Mouse (Mus musculus): Measurements from ENCODE around the gene Hist3h2a.

Gene Hist3h2a

DNA sequence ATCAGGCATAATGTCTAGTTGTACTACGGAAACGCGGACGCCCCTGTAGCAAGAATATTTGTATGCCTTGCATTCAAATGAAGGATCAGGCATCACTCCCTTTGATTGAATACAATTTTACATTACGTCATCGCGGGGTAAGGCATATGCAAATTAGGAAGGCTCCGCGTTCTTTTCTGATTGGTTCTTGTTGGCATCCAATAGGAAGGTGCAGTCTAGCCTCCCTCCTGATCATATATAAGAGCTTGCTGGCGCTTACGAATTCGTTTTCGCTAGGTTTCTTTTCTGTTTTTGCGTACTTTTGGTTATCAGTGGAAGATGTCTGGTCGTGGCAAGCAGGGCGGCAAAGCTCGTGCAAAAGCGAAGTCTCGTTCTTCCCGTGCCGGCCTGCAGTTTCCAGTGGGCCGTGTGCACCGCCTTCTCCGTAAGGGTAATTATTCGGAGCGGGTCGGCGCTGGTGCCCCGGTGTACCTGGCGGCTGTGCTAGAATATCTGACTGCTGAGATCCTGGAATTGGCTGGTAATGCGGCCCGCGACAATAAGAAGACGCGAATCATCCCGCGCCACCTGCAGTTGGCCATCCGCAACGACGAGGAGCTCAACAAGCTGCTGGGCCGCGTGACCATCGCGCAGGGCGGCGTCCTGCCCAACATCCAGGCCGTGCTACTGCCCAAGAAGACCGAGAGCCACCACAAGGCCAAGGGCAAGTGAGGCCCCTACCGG is at the start of gene Hist3h2a, which contains the start of gene Trim17:
TSS of gene Hist3h2a (plus strand) at position 266 of the 723 bp plus-strand sequence.
TSS of gene Trim17 (plus strand) at position 266 of the 723 bp plus-strand sequence.
- peak; percentile 88 to 93 for DNase-seq

DNA sequence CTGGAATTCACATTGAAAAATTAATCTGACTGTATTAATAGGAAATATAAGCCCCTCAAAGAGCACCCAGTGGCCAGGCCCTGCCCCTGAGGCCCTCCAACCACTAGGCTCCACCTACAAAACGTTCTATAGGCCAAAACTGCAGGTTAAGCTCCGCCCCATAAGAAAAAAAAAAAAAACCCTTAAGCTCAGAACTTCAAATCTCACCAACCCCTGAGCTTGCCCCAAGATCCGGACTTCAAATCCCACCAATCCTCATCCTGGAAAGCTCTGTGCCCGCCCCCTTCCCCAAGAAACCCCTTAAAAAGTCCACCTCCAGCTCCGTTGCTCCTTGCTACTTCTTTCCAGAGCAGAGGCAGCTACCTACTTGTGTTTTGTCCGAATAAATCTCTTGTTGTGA is 49.6 kb upstream of the Hist3h2a start:
- peak in 1 of 2 experiments; percentile 29 for DNase-seq

DNA sequence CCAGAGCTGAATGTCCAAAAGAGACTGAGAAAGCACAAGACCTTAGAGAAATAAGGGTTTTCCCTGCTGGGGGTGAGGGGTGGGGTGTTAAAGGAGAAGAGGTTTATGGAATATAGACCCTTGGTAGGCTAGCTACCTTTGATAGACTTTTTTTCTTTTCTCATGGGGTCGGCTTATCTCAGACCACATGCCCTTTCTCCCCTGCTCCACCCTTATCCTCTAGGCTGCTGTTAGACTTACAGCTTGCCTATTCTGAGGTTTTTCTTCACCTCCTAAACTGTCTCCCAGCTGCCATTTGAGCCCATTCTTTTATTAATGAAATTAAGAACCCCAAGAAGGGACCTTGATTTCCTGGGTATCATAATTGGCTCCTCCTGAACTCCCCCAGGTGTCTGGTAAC is 40.7 kb upstream of the Hist3h2a start:
- no peak for DNase-seq

DNA sequence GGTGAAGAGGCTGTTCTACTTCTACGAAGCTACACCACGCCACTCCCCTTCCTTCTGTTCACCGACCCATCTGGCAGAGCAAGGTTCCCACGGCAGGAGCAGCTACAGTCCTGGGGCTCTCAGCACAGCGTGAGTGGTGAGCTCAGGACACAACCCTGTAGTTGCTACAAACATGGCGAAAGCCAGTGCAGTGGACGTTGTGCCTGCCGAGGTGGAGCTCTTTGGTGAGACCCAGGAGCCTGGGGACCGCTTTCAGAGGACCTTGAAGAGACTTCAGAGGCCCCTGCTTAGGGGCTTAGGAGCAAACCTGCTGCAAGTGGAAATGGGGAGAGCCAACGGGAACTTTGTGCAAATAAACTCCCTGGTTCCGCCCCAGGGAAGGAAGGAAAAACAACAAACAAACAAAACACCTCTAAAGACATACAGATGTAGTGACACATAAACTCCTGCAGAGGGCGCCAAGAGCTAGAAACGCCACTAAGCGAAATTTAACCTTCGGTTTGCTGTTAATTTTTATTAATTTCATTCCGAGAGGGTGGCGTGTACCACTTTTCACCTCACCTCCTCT is 39.9 kb upstream of the Hist3h2a start:
- DNase-seq = peak in 1 of 2 experiments; percentile 23

DNA sequence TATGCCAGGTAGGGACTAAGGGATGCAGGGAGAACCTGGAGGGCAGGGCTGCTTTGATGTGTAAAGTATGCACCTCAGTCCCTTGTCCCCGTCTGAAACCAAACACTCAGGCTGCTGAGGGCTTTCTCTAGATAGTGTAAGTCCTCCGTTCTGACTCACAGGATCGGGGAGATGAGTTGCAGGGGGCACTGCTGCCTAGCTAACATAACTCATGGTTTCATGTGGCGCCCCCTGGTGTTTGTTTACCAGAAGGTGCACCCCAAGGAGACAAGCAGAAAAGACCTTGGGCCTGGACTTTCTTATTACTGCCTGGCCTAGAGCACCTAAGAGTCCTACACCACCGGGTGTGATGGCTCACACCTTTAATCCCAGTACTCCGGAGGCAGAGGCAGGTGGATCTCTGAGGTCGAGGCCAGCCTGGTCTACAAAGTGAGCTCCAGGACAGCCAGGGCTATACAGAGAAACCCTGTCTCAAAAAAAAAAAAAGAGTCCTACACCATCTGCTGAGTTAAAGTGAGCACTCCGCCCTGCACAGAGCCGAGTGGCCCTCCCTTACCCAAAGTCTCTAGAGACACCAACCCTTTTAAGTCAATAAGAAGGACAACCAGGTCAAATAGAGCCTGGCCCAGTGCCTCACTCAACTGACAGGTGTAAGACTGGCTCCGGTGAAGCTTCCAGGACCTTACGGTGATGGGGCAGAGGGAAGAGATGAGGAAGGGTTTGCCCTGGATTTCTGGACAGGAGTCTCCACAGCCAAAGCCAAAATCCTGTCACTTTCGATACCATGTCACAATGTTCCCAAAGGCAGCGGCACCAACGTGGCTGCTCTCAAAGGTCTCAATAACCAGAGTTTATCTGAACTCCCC is 37.4 kb upstream of the Hist3h2a start:
- DNase-seq = peak in 1 of 2 experiments; percentile 51

DNA sequence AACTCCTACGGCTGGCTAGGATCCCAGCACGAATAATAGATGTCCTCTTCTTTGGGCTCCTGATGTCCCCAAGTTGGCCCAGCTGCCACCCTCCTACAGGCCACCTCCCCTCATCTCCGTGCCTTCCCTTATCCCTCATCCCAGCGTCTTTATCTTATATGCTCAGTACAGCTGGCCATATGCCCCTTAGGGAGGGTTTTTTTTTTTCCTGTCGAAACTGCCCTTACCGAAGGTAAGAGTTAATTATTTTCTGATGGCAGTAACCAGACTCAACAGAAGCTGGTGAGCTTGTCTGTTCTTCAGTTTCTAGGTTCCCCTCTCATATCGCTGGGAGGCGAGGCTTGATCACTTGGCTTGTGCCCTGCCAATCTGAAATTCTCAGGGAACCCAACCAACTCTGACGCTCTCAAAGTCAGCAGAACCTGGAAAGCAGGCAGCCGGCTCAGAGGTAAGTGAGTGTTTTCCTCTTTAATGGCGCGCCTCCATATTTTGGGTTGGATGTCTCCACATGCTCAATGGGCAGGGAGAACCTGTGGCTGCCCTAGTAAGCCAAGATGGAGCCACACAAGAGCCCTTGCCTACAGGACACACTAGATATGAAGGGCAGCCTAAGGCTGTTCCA is 36.6 kb upstream of the Hist3h2a start, which contains the start of gene Btnl10:
TSS of gene Btnl10 (plus strand) at position 164 of the 622 bp plus-strand sequence.
- no peak for DNase-seq

DNA sequence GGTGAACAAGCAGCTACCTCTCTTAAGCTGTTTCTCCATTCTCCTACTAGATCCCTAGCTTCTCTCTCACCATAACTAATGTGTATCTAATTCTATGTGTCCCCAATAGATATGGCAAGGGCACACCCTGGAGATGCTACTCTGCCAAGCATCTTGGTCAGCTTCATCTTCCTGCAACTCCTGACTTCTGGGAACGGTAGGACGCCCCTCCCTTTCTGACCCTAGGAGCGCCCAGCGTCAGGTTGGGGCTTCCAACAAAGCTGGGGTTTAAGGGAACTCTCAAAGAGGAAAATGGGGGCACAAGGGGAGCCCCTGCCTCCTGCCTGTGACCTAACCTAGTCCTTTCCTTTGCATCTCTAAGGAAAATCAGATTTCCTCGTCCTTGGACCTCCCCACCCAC is 35.7 kb upstream of the Hist3h2a start:
- no peak for DNase-seq

DNA sequence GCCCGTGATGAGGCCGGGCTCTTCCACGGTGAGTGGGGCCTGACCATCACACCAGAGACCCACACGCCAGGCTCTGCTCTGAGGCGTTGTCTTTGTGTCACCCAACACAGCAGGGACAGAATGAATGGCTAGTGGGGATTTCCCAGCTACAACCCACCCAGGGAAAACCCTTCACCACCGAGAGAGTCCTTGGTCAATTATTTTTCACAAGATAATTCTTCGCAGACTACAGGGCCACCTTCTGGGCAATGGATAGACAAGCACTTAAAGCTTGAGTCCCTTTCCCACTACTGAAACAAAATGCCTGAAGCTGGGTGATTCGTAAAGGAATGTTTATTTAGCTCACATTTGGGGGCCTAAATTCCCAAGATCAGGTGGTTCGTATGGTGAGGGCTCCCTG is 32.1 kb upstream of the Hist3h2a start:
- DNase-seq = no peak

DNA sequence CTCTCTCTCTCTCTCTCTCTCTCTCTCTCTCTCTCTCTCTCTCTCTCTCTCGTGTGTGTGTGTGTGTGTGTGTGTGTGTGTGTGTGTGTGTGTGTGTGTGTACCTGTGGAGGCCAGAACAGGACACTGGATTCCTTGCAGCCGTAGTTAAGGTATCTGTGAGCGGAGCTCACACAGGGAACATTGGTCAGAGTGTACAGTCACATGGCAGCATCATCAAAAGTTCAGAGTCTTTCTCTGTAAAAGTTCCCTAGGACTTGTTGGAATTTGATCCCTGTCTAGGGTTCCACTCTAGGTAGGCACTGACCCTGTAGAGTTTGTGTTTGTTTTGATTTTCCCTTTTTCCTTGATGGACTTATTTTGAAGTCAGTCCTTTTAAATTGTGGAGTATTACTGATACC is 27.8 kb upstream of the Hist3h2a start:
- DNase-seq = no peak

DNA sequence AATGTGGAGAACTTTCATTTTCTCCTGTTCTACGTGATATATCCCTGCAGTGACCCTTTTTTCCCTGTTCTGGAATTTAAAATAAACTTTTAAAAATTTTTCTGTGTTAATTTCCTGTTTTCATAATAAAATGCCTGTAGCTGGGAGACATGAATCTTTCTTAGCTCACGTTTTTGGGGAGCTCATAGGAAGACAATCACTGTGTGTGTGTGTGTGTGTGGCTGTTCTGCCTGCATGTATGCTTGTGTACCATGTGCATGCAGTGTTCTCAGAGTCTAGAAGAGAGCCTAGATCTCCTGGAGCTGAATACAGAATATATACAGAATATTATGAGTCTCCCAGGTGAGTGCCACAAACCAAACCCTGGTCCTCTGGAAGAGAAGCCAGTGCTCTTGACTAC is 27.4 kb upstream of the Hist3h2a start:
- no peak for DNase-seq

DNA sequence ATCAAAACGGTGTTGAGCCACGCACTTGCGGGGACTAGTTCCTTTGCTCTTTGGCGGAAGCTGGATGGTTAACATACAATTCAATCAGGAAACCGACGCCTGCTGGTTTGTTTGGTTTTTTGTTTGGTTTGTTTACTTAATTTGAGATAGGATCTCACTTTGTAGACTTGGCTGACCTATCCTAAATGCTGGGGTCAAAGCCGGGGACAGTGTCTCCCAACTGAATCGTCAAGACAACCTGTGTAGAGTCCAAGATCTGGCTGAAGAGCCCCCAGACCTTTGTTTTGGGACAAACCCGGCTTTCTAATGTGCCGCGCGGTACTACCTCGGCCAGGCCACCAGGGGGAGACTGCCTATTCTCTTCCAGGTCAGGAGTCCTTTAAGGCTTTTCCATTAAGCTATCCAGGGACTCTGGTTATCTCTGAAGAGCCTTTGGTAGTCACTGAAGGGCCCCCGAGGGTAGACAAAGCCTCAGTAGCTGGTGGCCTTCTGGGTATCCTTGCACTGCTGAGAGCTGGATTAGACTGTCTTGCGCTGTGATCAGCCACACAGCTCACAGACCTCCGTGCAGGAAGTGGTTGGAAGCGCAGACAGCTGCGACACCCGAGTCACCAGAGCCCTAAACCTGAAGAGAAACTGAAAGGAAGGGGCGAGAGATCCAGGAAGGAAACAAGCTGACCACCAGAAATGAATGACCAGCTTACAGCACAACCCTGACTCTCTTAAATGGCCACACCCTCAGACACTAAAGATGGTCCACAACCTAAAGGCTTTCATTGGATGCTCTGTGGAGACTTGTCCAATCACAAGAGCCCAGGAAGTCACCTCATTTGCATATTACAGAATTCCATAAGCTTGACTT is 26.5 kb upstream of the Hist3h2a start:
- DNase-seq = peak; percentile 49 to 62

DNA sequence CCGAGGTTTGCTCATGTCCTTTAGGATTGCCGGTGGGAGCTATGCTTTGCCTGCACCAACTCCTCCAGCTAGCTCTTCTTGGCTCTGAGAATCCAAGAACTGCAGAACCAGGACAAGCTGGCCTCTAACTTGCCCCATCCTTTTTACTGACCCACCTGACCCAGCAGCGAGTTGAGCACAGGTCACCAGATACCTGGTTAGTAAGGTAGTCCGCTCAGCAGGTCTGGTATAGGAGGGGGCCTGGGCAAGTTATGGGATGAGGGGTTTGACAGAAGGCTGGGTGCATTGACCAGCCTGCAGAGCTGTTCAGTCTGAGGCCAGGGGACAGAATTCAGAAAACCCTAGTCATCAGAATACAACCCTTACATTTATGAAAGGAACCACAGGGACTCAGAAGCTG is 25.4 kb upstream of the Hist3h2a start:
- DNase-seq = no peak

DNA sequence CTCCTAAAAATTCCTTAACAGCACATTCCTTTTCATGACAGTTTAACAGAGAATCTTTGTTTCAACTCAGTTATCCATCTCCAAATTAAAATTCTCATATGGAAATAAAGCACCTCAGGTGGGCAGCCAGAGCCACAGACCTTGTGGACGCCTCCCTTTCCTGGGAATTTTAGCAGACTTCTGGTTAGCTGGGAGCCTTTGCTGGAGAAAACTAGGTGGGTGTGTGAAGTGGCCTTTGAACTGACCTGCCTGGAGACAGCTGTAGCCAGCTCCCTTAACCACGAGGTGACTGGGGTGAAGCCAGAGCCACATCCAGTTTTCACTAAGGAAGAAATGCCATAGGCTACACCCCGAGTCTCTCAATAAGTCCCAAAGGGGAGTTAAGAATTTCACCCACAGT is 24.8 kb upstream of the Hist3h2a start:
- DNase-seq = no peak

DNA sequence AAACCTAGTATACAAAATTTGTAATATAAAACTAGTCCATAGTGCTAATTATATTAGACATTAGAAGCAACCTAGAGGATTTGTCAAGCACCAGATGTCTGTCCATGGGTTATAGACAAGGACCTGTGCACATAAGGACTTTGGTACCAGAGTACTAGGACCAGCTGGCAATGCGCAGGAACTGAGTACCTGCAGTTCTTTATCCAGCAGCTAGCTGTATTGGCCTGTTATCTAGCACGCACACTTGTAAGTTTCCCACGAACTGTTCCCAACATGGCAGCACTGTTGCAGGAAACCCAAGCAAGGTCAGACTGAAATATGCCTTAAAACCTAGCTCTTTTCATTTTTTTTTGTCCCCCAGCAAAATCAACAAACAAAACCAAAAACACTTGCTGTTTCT is 24.2 kb upstream of the Hist3h2a start:
- no peak for DNase-seq

DNA sequence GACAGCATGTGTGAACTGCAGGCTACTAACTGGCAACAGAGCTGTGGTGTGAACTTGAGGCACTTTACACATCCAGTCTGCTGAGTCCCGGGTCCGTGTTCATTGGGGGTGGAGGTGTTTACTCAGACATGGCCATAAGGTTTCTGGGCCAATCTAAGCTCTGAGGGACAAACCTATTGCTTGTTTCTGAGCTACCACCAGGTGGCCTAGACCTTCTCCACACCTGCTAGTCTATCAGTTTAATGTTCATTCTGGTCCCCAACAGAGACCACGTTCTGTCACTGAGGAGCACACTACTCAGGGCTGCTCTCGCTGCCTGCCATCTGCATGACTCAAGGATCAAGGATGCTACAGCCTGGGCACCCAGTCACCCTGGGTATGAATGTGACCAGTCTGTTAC is 22.9 kb upstream of the Hist3h2a start:
- DNase-seq = no peak

DNA sequence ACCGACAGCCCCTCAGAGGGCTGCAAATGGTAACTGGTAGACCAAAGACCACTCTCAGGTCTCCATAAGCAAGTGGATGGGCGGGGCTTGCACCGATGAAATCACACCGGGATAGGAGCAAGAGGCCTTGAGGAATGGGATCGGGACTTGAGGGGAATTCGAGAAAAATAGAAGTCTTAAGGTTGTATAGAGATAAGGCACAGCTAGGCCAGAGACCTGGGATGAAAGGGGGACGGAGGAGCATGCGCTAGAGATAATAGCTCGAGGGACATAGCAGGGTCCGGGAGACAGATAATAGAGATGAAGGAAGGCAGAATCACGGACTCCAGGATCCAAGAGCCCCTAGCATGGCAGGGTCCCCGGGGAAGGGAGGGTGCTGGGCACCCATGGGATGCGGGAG is 16.6 kb upstream of the Hist3h2a start:
- no peak for DNase-seq

DNA sequence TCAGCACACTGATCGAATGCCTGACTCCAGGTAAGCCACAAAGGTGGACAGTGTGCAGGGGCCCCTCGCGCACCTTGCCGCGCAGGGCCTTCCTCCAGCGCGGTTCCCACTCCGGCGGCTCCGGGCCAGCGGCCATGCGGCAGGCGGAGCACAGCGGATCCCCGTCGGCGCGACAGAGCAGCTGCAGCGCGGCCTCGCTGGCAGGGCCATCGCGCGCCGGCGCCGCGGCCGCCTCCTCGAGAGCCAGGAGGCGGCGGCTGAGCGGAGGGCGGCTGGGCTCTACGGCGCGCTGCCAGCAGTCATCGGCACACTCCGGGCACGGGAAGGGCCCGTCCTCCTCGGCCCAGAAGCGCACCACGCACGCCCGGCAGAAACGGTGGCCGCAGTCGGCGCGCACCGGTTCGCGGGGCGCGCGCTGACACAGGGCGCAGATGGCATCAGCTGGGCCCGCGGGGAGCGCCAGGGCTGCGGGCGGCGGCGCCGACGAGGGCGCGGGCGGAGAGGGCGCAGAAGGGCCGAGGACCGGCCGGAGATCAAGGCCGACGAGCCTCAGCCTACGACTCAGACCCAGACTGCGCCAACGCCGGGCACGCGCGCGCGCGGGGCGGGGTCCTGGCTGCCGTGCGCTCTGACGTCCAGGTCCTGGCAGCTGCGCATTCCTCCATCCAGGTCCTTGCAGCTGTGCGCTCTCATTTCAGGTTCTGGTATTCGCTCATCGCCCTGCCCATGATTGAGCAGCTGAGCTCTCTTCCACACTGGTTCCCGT is 16.0 kb upstream of the Hist3h2a start, which contains the start of gene Rnf187:
TSS of gene Rnf187 (minus strand) at position 595 of the 766 bp plus-strand sequence.
- DNase-seq = peak; percentile 92

DNA sequence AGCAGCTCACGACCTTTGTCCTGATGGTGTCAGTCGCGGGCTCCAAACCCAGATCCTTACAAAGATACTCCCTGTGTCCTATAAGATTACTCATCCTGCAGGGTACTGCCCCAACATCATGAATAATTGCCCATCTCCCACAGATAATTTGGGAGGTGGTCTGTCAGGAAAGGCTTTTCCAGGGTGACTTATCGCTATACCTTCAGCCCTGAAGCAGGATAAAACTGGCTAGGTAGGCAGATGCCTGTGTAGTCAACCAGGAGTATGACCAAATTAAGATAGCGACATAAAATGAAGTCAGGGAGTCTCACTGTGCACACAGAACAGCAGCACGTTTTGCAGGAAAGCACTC is 15.4 kb upstream of the Hist3h2a start:
- no peak for DNase-seq

DNA sequence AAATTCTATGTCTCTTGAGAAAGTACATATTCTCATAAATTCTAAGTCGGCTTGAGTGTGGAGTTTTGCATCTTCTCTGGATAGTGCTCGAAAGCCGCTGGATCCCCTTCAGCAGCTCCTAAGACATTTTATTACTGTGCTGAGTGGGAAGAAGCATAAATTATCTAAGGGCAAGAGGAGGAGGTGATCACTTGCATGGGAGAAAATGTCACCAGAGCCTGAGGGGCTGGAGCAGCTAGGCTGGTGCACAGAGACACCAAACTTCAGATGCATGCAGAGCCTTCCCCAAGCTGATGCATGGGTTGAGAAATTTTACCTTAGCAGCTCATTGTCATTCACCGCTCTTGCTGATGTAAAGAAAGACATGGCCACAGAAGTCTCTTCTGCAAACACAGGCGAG is 10.3 kb upstream of the Hist3h2a start:
- no peak for DNase-seq

DNA sequence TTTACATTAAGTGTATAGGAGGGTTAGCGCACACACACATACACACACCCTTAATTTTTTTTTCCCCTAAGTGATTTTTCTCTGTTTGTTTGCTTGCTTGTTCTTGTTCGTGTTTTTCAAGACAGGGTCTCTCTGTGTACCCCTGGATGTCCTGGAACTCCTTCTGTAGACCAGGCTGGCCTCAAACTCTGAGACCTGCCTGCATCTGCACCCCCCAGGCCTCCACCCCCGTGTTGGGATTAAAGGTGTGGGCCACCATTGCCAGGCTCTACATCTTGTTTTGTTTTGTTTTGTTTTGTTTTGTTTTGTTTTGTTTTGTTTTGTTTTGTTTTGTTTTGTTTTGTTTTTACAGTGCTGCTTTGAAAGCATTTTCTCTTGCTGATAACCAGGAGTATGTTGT is 7.2 kb upstream of the Hist3h2a start:
- DNase-seq = no peak

DNA sequence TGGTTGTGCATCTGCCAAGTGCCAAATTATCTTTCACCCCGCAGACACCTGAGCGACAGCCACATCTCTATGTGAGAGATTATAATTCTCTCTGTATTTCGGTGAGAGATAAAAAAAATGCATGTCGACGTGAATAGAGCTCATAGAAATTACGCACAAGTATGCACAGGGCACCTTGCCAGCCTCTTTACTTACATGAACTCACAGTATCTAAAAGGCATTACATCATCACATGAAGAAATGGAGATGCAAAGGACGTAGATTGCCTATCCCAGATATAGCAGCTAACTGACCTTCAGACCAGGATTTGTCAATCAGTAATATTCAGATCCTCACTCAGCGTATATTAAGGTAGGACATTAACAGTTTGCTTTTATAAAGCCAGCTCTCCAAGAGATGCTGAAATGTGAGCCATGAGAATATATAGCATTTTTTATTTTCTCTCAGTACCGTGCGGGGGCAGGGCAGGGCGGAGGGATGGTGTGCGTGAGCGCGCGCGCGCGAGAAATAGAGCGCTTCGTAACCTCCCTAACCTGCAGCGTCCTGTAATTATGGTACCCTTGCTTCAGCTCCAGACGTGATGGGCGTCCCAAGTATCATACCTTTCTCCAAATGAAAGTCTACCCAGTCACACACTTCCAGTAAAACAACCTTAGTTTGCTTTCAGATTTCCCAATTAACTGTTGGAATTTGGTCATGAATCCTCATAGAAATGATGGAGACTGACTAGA is 6.5 kb upstream of the Hist3h2a start:
- no peak for DNase-seq
